Mouse (Mus musculus) ovary, postnatal 36 days (tissue): Measurements from ENCODE around the gene Ptprr.

ENCODE experiments used
- DNase-seq: peaks from one replicate; pipeline ENCODE4 v3.0.0; 2022; ENCODE audit warnings: low spot score, mixed read lengths

Ptprr gene

DNA sequence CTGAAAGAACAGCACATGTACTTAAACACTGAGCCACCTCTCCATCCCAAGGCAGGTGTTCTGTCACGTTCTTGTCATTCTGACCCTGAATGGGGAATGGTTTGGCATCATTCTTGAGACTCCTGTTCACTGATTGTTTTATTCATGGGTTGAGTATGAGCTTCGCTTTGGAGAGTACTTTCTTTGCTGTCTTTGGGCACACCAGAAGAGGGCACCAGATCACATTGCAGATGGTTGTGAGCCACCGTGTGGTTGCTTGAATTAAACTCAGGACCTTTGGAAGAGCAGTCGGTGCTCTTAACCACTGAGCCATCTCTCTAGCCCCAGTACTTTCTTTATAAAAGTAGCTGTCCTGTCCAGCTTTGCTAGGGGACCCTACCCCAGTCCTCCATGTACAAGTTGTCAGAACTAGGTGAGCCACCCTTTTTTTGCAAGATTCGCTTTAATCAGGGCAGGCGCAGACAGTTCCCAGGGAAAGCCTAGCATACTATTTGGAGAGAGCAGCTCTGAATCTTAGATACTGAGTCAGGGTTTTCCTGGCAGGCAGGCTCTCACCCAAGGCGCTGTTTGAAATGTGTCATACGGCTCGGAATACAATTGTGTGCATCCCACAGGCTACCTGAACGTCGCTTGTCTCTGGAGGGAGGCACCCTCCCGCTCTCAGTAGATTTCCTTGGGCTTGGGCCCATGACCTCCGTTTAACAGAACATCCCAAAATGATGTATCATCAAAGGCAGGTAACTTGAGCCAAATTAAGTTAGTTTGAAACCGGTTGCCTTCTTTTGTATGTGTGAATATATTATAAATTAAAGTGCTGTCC lies 178.8 kb downstream of the Ptprr start:
- DNase-seq: no peak

DNA sequence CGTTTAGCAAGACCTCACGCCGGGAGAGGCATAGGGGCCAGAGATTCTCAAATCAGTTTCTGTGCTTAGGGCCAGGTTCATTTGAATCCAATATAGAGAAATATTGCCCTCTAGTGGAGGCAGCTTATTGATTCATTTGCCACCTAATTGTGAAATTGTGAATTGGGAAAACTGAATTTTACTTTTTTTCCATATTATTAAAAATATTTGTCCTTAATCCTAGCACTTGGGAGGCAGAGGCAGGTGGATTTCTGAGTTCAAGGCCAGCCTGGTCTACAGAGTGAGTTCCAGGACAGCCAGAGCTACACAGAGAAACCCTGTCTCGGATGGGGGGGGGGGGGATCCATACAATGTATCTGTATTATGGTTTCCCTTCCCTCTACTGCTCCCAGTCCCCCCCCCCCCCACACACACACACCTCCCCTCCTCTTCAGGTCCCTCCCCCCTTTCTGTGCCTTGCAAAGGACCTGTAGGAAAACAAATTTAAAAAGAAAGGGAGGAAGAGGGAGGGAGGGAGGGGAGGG lies 179.5 kb downstream of the Ptprr start:
- DNase-seq: no peak

DNA sequence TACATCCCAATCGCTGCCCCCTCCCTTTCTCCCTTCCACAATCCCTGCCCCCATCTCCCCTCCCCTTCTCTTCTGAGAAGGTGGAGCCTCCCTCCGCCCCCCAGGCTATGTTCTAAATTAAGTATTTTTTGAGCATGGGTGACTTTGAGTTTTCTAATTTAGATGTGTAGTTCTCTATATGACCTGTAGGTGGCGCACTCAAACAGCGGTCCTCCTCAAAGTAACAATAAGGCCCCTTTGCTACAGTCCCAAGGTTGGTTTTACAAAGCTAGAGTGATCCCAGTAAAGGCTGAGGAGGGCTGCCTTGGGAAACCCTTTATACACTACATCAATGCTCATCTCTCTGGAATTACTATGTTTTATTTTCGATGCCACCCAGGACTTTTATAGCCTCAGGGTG lies 181.0 kb downstream of the Ptprr start:
- no peak for DNase-seq

DNA sequence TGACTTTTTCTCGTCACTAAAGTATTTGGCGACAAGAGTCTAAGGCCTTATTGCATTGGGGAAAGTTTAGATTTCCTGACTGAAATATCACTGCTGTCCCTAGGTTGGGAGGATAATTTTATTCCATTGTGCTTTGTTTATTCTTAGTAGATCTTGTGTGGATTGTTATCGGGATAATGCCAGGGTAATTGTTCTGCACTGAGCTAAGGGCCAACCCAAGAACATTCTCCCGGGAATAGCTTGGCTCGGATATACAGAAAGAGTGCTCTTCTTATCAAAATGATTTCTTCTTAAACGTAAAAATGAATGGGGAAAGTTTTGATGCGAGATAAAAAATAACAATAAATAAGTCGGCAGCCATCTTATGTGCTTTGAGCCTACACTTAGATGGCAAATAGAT lies 183.5 kb downstream of the Ptprr start:
- DNase-seq: no peak

DNA sequence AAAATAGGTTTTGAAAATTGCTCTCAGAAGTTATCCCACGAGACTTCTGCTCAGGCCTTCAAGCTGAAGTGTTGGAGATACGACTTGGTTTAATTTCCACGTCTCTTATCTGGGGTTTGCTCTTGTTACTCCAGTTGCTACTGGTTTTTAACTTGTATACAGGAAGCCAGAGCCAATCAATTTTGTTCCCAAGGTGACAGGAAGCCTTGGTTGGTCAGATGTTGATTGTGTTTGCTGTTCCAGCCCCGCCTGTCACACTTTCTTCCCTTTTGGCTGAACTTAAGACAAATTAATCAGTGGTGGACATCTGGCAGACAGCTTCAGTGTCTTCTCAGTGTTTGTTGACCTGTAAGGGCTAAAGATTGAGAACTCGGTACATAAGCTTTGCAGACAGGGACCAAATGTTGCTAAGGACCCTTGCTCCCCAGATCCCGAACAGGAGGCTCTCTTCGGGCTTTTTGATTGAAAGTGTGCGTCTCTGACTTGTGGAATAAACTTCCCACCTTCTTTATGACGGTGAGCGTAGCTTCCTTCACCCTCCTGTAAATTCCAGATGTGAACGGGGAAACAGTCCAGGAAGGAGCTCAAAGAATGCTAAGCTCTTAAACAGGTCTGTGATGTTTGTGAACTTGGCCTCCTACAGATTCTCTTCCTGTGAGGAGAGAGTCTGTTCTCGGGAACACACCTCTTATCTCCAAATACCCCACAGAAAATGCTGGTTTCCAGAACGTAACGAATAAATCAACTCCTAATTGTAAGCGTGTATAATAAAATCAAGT lies 187.8 kb downstream of the Ptprr start:
- DNase-seq: no peak

DNA sequence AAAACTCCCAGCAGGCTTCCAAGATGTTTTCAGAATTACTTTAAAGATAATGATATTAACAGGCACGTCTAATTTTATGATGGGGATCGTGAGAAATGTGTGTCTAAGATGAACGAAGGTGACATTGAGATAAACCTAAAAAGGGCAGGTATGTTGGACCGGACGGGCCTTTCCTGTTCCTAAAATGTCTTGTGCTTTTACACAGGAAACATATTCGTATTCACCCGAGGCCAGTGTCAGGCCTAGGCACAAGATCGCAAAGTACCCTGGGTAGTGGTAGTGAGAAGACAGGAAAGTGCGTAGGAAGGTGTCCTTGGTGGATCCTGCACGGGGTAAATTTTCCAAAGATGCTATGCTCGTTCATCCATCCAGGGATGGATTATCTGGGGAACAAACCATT lies 188.4 kb downstream of the Ptprr start:
- no peak for DNase-seq

DNA sequence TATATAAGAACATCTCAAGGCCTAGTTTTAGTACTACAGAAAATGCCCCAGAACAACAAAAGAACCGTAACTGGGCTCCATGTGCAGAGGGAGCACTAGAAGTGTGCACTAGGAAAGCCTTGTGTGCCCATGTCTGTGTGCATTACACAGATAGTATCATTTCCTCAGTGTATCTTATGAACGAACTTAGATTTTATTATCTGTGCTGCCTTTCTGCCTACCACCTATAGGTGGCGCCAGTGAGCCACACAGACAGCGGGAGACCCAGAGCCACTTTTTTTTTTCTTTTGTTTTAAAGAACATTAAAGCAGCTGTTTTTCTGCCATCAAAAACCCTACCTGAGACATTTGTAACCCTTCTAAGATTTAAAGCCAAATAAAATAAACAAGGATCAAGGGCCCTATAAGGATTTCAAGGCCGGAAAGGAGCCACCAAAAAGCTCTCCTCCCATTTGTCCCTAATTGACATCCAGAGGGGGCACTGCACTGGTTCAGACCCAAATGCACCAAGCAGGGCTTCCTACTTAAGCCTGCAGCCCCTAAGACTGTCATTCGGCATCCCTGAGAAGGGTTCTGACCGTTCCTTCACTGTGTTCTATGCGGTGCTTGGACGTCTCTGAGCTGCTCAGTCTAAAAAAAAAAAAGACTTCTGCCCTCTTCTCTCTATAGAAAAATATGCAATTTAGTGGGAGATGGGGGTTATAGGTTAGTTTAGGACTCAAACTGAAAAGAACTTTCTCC lies 190.1 kb downstream of the Ptprr start:
- DNase-seq: peak; percentile 33

DNA sequence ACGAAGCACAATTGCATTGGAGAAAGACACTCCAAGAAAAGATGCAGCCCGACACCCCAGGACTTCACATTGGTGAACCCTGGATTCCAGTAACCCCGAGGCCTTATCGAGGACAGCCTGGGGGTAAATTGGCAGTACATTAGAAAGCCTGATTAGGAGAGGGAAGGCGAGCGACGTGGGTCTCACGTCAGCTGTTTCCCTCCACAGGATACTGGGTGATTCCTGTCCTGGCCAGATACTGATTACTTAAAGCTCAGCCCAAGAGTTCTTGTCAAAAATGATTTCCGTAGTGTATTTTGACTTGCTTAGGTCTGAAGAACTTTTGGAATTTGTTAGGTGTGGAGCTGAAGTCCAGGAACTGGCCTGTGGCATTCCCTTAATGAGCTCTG lies 190.7 kb downstream of the Ptprr start:
- no peak for DNase-seq

DNA sequence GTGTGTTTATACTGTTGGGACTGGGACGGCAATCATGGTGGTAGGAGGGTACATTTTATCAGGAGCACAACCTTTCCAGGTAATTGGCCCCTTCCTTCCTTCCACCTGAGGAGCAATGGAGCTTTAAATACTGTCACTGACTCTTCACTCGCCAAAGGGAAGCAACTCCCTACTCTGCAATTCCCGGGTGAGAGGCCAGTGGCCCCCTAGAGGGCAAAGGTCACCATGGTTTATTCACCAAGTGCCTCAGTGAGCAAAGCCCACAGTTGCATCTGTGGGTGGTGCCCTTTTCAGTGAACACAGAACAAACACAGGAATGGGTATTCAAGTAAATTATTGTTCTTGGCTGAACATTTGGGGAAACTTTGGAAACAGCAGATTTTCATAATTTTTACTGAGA lies 194.1 kb downstream of the Ptprr start:
- no peak for DNase-seq

DNA sequence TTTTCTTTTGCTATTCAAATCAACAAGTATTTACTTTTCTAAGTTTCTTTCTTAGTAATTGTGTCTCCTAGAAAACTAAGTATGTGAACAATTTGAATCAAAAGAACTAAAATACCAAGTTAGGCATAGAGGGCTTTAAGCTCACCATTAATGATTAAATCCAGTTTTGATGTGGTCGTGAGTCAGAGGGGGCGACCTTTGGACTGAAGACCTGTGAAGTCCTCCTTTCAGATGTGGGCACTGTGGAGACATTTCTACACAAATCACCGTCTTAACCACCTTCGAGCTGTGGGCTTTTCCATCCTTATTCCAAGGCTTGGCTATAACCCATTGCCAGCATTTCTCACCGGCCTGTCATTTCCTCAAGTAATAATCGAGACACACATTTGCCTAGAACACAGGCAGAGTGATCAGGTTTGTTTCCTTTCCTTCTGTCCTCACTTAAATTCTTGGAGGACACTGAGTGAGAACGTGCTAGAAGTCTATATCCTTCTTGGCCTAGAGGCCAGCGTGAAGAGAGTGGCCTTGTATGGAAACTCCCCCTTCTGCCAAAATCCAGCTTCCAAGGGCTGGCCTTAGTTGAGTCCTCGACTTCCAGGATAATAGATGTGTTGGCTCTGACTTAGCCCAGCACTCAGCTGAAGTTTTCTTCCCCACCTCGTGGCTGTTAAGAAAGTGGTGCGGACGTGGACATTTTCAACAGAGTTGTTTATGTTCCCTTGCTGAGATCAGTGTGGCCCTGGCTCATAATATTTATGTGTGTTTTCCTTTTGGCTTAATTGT lies 202.5 kb downstream of the Ptprr start:
- DNase-seq: no peak

DNA sequence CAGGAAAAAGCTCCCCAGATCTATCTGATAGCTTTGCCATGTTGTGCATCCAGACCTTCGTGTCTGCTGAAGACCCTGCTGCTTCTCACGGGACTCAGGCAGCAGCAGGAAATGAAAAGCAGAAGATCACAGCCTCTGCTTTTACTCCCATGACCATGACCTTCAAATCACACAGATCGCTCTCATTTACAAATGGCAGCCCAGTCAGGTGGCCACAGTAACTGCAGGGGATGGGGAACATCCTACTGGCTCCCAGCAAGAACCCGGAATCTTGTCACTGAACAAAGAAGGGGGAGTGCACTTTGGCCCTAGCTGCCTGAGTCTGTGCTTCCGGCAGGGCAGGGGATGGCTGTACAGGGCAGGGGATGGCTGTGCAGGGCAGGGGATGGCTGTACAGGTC lies 217.3 kb downstream of the Ptprr start:
- no peak for DNase-seq

DNA sequence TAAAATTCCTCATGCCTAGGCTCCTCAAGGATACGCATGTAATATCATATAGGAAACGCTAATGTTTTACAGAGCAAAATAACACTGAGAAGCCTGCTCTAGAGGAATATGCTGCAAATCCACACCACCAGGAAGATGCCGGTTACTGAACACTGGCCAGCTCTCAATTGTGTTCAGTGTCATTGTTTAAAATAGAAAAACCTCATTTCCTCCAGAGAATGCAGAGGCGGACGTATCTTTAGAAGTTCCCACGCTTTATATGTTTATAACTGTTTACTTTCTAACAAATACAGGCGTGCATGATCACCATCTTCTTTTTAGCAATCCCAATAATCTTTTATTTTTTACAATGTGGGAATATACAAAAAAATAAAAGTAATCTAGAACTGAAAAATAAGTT lies 224.2 kb downstream of the Ptprr start:
- DNase-seq: no peak

DNA sequence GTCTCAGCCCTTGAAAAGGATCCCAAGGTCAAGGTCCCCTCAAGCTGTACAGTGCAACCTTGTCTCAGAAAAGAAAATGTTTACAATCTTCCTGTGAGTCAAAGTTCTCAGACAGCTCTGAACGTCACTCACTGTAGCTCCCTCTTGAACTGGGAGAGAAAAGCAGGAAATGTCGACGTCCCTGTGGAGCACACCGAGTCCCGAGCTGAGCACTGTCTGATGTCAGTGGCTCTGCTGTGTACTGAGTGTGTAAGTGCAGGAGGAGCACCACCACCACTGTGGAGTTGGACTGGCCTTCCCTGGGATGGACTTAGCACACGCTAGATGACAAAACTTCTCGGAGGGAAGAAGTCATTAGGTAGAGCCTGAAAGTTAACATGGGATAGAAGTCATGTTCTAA lies 225.4 kb downstream of the Ptprr start:
- no peak for DNase-seq

DNA sequence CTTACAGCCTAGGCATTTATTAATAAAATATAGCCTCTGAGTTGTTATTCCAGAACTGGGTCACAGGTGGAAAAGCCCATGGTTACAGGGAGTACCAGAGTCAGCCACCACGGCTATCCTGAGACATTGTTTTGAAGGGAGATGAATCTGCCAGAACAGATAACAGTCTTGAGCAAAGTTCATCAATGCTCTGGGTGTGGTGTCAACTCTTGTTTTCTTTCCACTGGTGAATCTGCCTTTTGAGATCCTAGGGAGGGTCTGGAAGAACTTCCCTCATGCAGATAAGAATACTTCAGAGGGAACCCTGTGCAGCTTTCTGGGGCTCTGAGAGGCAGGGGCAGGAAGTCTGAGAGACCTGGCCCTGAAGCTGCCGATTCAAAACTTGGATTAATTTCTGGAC lies 227.6 kb downstream of the Ptprr start:
- no peak for DNase-seq

DNA sequence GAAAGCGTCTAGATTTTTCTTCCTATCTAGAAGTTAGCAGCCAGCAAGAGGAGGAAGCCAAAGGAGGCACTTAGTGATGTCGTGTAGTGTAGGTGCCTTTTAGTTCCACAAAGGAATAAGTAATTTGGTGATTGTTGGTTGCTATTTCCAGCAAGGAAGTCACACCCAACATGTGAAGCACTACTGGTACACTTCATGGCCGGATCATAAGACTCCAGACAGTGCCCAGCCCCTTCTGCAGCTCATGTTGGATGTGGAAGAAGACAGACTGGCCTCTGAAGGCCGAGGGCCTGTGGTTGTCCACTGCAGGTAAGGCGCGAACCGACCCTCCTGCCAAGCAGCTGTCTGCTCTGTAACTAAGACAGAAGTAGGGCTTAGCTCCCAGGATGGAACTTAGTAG lies 234.7 kb downstream of the Ptprr start:
- DNase-seq: no peak

DNA sequence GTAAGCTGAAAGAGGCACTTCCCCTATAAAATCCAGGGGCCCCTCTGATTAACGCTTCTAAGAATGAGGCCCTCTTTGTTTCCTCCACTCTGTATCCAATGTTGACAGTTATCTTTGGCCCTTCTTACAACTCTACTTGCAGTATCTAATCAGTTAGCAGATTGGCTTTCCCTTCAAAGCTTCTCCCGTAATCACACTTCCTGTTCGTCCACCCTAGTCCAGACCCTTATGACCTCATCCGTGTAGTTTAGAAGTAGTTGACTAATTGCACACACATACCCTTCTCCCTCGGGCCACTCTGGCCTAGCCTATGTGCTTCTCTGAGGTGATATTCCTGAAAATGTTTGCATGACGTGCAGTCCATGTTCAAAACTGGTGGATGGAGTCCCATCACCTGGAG lies 236.0 kb downstream of the Ptprr start:
- no peak for DNase-seq

DNA sequence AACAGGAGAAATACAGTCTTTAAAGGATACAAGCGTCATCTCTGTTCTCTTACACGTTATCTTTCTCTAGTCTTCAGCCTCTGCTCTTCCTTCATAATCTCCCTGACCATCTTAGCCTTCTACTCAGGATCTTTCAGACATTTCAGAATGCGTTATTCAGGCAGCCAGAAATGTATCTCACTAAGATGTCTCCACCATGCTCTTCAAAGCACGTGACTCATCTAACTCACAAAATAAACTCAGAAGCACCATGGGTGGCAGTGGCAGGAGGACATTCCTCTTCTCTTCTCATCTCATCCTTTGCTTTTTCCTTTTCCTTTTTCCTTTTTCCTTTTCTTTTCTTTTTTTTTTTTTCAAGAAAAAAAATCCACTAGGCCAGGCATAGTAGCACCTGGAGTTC lies 241.3 kb downstream of the Ptprr start:
- no peak for DNase-seq

DNA sequence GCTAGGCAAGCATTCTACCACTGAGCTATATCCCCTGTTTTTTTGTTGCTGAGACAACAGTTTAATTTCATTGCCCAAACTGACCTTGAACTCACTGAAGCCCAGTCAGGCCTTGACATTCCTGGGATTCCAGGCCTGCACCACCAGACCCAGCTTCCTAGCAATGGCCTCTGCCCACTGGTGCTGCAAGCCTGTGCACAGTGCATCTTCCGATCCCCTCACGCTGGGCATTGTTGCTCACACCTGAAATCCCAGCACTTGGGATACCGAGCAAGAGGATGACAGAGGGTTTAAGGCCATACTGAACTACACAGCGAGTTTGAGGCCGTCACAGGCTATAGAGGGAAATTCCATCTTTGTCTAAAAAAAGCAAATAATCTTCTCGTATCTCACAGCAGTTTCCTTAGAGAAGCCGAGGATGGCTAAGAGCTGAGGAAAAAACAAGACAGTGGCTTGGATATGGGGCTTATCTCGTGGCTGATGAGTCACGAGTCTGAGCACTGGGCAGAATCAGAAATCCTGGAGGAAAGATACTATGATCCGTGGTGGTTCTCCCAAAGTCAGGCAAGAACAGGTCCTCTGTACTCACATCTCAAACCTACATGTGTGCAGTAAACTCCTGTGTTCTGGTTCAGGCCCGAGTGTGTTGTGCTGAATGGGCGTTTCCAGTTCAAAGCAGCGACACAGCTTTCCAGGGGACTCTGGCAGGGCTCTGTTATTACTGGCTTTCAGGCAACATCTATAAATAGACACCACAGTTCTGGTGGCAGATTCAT lies 242.8 kb downstream of the Ptprr start:
- peak; percentile 42 for DNase-seq

DNA sequence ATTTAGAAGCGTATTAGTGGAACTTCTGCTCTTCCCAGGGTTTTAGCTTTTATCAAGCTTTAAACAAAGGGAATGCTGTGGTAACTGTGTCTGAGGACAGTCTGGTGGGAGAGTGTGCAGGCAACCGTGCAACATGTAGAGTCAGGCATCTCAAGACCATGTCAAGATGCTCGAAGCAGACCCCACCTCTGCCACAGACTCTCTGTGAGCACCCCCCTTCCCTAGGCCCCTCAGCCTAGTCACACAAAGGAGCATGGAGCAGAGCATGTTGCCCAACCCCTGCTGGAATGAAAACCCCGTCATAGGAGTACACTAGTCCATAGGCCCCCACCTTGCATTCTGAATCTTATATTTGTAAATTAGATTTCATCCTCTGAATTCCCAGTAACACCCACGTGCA lies 243.5 kb downstream of the Ptprr start:
- no peak for DNase-seq

DNA sequence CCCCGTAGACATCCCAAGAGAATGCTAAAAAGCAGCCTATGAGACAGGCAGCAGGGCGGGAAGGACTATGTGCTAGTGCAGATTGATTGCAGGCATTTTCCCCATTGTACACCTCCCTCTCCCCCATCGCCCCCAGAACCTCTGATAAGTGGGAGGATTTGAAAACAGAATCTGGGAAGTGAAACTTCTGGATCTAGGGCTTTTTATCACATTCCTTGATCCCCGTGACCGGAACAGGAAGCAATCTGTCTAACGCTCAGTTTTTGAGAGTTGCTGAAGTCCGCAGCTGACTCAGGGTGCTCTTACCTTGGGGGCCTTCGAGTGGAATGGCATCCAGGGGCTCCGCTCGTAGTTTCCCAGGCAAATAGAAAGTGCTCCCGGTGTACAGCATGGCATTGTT lies 246.5 kb downstream of the Ptprr start:
- DNase-seq: no peak
